Mouse (Mus musculus) small intestine, adult 2 months (tissue): ENCODE measurements around the gene Gimap7. TPM values are rescaled to one million over a fixed set of nuclear protein-coding genes. Genes with fewer than 3 reads are reported as not detected.
"Not testable (repeated sequence)": the region's sequence is repeated elsewhere in the genome, so short reads cannot be mapped to it uniquely, and the experiment has no call there.

Experiments used
- H3K27ac ChIP-seq: fragments of 200-500 bp; 2 replicates; pipeline ENCODE4 v1.5.1; 2012; ENCODE audit warnings: low read depth, low read length, control low read depth, inconsistent platforms; ENCODE audit not compliant: insufficient read depth
- H3K27me3 ChIP-seq: fragments of 200-500 bp; 2 replicates; pipeline ENCODE4 v1.6.1; 2012; ENCODE audit warnings: mild to moderate bottlenecking, moderate library complexity, low read length, inconsistent platforms; ENCODE audit not compliant: control insufficient read depth, insufficient read depth
- H3K36me3 ChIP-seq: fragments of 200-500 bp; 2 replicates; pipeline ENCODE4 v1.6.1; 2012; ENCODE audit warnings: mild to moderate bottlenecking, low read length, control low read depth, inconsistent platforms; ENCODE audit not compliant: control insufficient read depth, insufficient read depth
- H3K4me1 ChIP-seq: fragments of 200-500 bp; 2 replicates; pipeline ENCODE4 v1.6.1; 2012; ENCODE audit warnings: low read length, inconsistent platforms, mixed read lengths; ENCODE audit not compliant: control insufficient read depth, insufficient read depth, insufficient read length
- H3K4me3 ChIP-seq: fragments of 200-500 bp; 2 replicates; pipeline ENCODE4 v1.5.1; 2012; ENCODE audit warnings: low read depth, mild to moderate bottlenecking, control low read depth, inconsistent platforms, low read length, moderate library complexity
- CTCF ChIP-seq: fragments of 200-500 bp; IDR thresholded peaks from 2 replicates; pipeline ENCODE4 v1.5.1; 2012; ENCODE audit warnings: low read depth, mild to moderate bottlenecking, control low read depth, inconsistent platforms, low read length, moderate library complexity, mixed read lengths; ENCODE audit not compliant: insufficient replicate concordance, insufficient read length; ENCODE audit errors: extremely low read depth
- POLR2A ChIP-seq: fragments of 200-500 bp; IDR thresholded peaks from 2 replicates; pipeline ENCODE4 v1.6.1; 2012; ENCODE audit warnings: low read depth, mild to moderate bottlenecking, control low read depth, inconsistent platforms, low read length, moderate library complexity
- WGBS: fragments of 180-500 bp; shearing (Covaris S2); methylation state at CpG from one replicate; pipeline ENCODE4 v1.1.7; 2018; 5-methylcytosine and 5-hydroxymethylcytosine counted together
- polyA plus RNA-seq: library from polyadenylated mRNA; depleted of rRNA; stranded (reverse); fragments of >200 nt; gene quantifications from 2 replicates; pipeline ENCODE4 v1.2.3, GENCODE M21; 2012

Gimap7 gene
- polyA plus RNA-seq, 1 experiment, result 2.5 TPM

DNA sequence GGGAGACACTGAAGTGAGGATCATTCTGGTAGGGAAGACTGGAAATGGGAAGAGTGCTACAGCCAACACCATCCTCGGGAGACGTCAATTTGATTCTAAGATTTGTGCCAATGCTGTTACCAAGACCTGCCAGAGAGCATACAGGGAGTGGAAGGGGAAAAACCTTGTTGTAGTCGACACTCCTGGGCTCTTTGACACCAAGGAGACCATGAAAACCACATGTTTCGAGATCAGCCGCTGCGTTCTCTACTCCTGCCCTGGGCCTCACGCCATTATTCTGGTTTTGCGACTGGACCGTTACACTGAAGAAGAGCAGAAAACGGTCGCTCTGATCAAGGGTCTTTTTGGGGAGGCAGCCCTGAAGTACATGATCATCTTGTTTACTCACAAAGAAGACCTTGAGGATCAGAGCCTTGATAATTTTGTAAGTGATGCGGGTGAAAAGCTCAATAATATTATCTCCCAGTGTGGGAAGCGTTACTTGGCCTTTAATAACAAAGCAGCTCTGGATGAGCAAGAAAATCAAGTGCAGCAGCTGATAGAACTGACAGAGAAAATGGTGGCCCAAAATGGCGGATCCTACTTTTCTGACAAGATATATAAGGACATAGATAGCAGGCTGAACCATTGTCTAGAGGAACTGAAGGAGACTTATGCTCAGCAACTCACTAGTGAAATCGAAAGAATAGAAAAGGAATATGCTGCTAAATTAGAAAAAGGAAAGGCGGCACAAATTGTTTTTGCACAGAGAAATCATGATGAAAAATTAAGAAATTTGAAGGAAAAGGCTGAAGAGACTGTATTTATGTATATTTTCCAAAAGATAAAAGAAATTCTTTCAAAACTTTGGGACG, 40.7 kb upstream of the Gimap7 start:
- Histone ChIP-seq H3K36me3 (peaks cover 5% of the 10 kb centered on the region; the same call in 1 of the 2 replicates), H3K4me1 (peaks cover 5% of the 10 kb centered on the region; the same call in 1 of the 2 replicates), H3K4me3 (peak overlapping the region; percentile 39), H3K27me3 (no peaks in the 10 kb centered on the region), H3K27ac (peak overlapping the region; percentile 63)
- WGBS, result 86% methylated on average over 17 of the region's 17 CpGs
- TF ChIP-seq CTCF (no peak), POLR2A (no peak)

DNA sequence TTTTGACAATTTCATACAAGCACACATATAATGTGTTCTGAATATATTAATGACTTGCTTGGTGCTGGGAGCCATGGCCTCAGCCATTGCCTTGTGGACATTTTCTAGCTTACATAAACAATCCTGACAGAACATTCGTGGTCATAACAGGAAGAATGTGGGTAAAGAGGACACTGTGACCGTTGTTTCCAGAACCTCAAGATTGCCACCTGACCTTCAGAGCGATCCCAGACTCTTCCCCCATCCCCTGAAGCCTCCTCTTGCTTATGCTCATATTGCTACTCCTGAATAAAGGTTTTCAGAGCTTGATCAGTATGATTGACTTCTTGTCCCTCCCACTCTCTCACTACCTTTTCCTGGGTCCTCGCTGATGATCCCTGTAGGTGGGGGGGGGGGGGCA, 40.0 kb upstream of the Gimap7 start:
- Histone ChIP-seq H3K27ac (peak overlapping the region; percentile 22; the same call in 1 of the 2 replicates), H3K4me3 (no peak overlapping the region), H3K27me3 (no peaks in the 10 kb centered on the region), H3K4me1 (peaks cover 5% of the 10 kb centered on the region; the same call in 1 of the 2 replicates), H3K36me3 (peaks cover 5% of the 10 kb centered on the region; the same call in 1 of the 2 replicates)
- TF ChIP-seq POLR2A (no peak), CTCF (no peak)
- 74% methylated on average over 4 of the region's 4 CpGs for WGBS

DNA sequence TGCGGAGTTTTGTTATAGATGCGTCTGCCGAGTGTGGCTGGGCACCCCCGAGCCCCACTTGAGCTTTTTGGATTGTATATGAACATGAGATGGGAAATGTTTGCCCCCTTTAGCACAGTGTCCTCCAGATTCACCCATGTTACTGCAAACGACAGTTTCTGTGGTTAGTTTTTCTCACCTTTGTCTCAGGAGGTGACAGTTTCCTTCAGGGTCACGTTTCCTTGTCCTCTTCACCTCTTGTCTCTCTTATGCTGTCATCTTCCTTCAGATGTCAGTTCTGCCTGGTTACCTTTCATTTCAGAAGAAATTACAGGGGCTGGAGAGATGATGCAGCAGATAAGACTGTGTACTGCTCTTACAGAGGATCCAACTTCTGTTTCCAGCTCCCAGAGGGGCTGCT, 38.7 kb upstream of the Gimap7 start:
- peak overlapping the region; percentile 43; the same call in 1 of the 2 replicates for H3K27ac ChIP-seq

DNA sequence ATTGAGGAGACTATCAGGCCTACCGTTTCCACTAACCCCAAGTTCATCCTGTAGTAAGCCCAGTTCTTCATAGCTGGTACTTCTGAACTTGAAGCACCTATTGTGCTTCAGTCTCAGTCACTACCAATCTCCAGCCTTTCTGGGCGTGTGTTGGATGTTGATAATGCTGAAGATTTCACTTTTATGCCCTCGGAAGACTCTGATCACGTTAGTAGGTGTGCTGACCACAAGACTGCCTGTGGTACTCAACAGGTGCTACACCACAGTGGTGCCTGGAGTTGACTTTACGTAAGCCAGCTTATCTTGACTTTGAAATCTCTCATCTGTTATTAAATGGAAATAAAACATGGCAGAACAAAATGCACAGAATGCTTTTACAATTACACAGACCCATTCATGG, 38.0 kb upstream of the Gimap7 start:
- 67% methylated on average over 5 of the region's 5 CpGs for WGBS
- Histone ChIP-seq H3K27ac (peak overlapping the region; percentile 5; the same call in 1 of the 2 replicates), H3K4me3 (no peak overlapping the region), H3K4me1 (0 out of 2 replicates have a peak, but pooled peaks cover 1% of the 10 kb centered on the region), H3K36me3 (peaks cover 5% of the 10 kb centered on the region; the same call in 1 of the 2 replicates), H3K27me3 (no peaks in the 10 kb centered on the region)
- TF ChIP-seq POLR2A (no peak), CTCF (no peak)

More for the DNA sequence above, 38.7 kb upstream of the Gimap7 start:
- Histone ChIP-seq H3K4me1 (peaks cover 4% of the 10 kb centered on the region; the same call in 1 of the 2 replicates), H3K36me3 (peaks cover 5% of the 10 kb centered on the region; the same call in 1 of the 2 replicates), H3K4me3 (no peak overlapping the region), H3K27me3 (no peaks in the 10 kb centered on the region)
- TF ChIP-seq POLR2A (no peak), CTCF (no peak)
- WGBS, result 81% methylated on average over 6 of the region's 6 CpGs

DNA sequence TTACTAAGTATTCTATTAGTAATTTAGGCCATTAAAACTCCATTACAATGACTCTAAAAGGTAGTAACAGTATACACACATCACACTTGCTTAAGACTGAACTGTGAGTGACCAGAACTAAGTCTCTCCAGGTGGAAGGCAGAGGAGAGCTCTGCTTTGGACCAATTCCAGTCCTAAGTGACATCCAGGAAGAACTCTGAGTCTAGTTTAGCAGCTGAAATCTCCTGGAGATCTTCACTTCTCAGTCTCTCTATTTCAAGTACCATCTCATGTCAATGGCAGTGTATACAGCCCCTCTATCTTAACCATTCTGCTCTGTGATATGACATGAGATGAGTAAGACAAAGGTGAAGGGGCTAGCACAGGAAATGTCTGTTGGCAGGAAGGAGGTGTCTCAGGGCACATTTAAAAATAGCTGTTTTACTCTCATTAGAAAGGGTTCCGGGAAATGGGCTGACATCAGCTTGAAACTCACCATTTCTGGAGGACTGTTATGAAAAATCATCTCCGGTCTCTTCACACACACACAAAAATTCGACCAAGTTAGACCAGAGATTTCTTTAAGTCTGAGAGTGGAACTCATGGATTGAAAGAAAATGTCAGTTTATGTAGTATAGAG, 36.8 kb upstream of the Gimap7 start:
- Histone ChIP-seq H3K4me1 (no peaks in the 10 kb centered on the region), H3K27ac (peak overlapping the region; percentile 27), H3K4me3 (no peak overlapping the region), H3K27me3 (no peaks in the 10 kb centered on the region), H3K36me3 (peaks cover 5% of the 10 kb centered on the region; the same call in 1 of the 2 replicates)
- no peak for TF ChIP-seq POLR2A
- TF ChIP-seq CTCF, result no peak
- 67% methylated on average over 3 of the region's 3 CpGs for WGBS

DNA sequence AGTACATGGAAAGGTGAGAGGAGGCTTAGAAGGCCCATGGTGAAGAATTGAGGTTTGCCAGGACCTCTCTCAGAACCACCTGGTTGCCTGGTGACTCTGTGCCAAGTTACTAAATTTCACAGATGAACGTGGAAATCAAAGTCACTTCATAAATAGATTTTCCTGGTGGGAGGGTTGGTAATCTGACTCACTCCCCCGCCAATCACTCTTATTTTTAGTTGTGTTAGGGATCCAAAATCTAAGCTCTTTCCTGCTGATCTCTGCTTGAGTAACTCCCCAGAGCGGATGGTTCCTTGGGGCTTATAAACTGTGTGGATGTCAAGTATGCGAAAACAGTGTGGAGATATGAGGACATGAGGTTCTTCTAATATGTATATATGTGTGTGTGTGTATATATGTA, 36.1 kb upstream of the Gimap7 start:
- Histone ChIP-seq H3K27ac (peak overlapping the region; percentile 27), H3K4me1 (no peaks in the 10 kb centered on the region)

DNA sequence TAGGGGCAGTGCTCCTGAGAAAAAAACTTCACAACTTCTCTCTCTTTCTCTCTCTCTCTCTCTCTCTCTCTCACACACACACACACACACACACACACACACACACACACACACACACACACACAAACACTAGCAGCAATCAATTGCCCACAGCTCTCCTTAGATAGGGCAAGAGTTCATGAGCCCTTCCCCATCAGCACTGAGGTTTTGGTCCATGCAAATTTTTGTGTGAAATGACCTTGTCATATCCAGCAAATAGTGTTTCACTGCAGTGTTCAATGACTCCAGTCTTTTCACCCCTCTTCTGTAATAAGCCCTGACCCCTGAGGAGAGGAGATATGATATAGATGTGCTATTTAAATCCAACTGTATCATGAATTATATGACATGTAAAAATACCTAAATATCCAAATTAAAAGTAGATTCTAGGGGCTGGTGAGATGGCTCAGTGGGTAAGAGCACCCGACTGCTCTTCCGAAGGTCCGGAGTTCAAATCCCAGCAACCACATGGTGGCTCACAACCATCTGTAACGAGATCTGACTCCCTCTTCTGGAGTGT, 35.1 kb upstream of the Gimap7 start:
- not testable (repeated sequence) for H3K36me3 ChIP-seq, H3K27me3 ChIP-seq, H3K4me1 ChIP-seq, H3K27ac ChIP-seq, H3K4me3 ChIP-seq
- 84% methylated on average over 4 of the region's 4 CpGs for WGBS

More for the DNA sequence above, 36.1 kb upstream of the Gimap7 start:
- Histone ChIP-seq H3K27me3 (no peaks in the 10 kb centered on the region), H3K4me3 (no peak overlapping the region), H3K36me3 (peaks cover 5% of the 10 kb centered on the region; the same call in 1 of the 2 replicates)
- TF ChIP-seq POLR2A (no peak), CTCF (no peak)
- WGBS, result 72% methylated on average over 4 of the region's 4 CpGs
